Comparison of ENCODE assay signal across 10 mouse cellular contexts in genomic region chr8:69789731-69790130, GRCm38 (mm10). TPM values are rescaled to one million over a fixed set of nuclear protein-coding genes. Genes with fewer than 3 reads are reported as not detected.
A peak's percentile ranks its signal among the peaks of the same experiment; 100 is the strongest.
DNase-seq lines count a peak whose midpoint lies in the region; ATAC-seq and TF ChIP-seq lines count a peak whose summit lies in the region.
"Had no signal": no experiment of that assay in that cellular context is flagged by ENCODE, and none has a peak within 500 bp of the region (broad histone marks: within the 10 kb centered on the region; RNA-seq: fewer than 3 reads in every experiment).

No protein-coding gene starts in this region.

- no peak for ATAC-seq in erythroblast, adult 5-6 weeks (replicated peaks; ENCODE audit: low FRiP score, poor library complexity, severe bottlenecking)
- no peak for ATAC-seq in stomach, embryonic 14.5 days (ENCODE audit: insufficient number of reproducible peaks, insufficient read depth, low FRiP score, low read depth)
- no peak for ATAC-seq in stomach, postnatal 0 days (ENCODE audit: low FRiP score, low TSS enrichment)
- no peak for ATAC-seq in liver, embryonic 16.5 days (ENCODE audit: low read depth)
- ATAC-seq: activated CD4-positive, CD25-positive, alpha-beta regulatory T cell, adult 4 months had no signal

- peaks cover 26% of the 10 kb centered on the region for H3K36me3 ChIP-seq in erythroblast, embryonic 14.5 days (ENCODE audit: control insufficient read depth)
- H3K36me3 ChIP-seq in kidney, adult 2 months (ENCODE audit: control insufficient read depth, insufficient read depth, low read length), result no peaks in the 10 kb centered on the region
- H3K36me3 ChIP-seq in stomach, embryonic 14.5 days (ENCODE audit: control insufficient read depth, insufficient read depth, low read length), result peaks cover 9% of the 10 kb centered on the region
- H3K36me3 ChIP-seq in stomach, postnatal 0 days (ENCODE audit: control insufficient read depth, insufficient read depth, low read length), result peaks cover 4% of the 10 kb centered on the region; the same call in 1 of the 2 replicates
- H3K36me3 ChIP-seq in liver, embryonic 16.5 days (ENCODE audit: control insufficient read depth, insufficient read depth), result peaks cover 13% of the 10 kb centered on the region

- peak; percentile 15 for DNase-seq in kidney, adult 2 months
- no peak for DNase-seq in kidney, adult 9 months
- no peak for DNase-seq in stomach, postnatal 0 days (ENCODE audit: low spot score)
- DNase-seq in gastrocnemius, postnatal 36 days, result no peak
- DNase-seq: cerebellum, postnatal 10 days had no signal

- TF ChIP-seq POLR2A in kidney, adult 2 months (IDR thresholded peaks at IDR 0.05; ENCODE audit: low read depth, low read length), result no peak

- H3K4me2 ChIP-seq in stomach, embryonic 14.5 days (replicated peaks; ENCODE audit: low read depth, low read length), result 0 out of 2 replicates have a peak overlapping the region, but pooled peaks have one; percentile 79
- H3K4me2 ChIP-seq in stomach, postnatal 0 days (replicated peaks; ENCODE audit: low read depth), result no peak overlapping the region
- H3K4me2 ChIP-seq in liver, embryonic 16.5 days (ENCODE audit: low read depth, low read length), result peak overlapping the region; percentile 79

- no peak overlapping the region; the same call in 1 of the 2 replicates for H3K27ac ChIP-seq in kidney, adult 2 months (ENCODE audit: insufficient read depth, low read depth, low read length)
- H3K27ac ChIP-seq in stomach, embryonic 14.5 days (ENCODE audit: low read length), result no peak overlapping the region
- H3K27ac ChIP-seq in stomach, postnatal 0 days (replicated peaks), result no peak overlapping the region
- H3K27ac ChIP-seq in liver, embryonic 16.5 days (ENCODE audit: low read length), result no peak overlapping the region; the same call in 1 of the 2 replicates

- H3K4me3 ChIP-seq in erythroblast, embryonic 14.5 days (replicated peaks), result peak overlapping the region; percentile 100
- H3K4me3 ChIP-seq in kidney, adult 2 months (ENCODE audit: insufficient read depth, low read depth, low read length), result no peak overlapping the region
- peak overlapping the region; percentile 95; the same call in 1 of the 2 replicates for H3K4me3 ChIP-seq in stomach, embryonic 14.5 days (ENCODE audit: low read depth, low read length)
- H3K4me3 ChIP-seq in stomach, postnatal 0 days (ENCODE audit: low read depth, low read length), result no peak overlapping the region
- H3K4me3 ChIP-seq in liver, embryonic 16.5 days (ENCODE audit: low read depth, low read length), result peak overlapping the region; percentile 100

- no peaks in the 10 kb centered on the region for H3K27me3 ChIP-seq in erythroblast, embryonic 14.5 days (ENCODE audit: control insufficient read depth)
- no peaks in the 10 kb centered on the region for H3K27me3 ChIP-seq in kidney, adult 2 months (replicated peaks; ENCODE audit: control insufficient read depth, insufficient read depth, low read length)
- no peaks in the 10 kb centered on the region for H3K27me3 ChIP-seq in stomach, embryonic 14.5 days (ENCODE audit: control insufficient read depth, insufficient read depth, low read length)
- no peaks in the 10 kb centered on the region for H3K27me3 ChIP-seq in stomach, postnatal 0 days (ENCODE audit: control insufficient read depth, insufficient read depth, low read length)
- no peaks in the 10 kb centered on the region for H3K27me3 ChIP-seq in liver, embryonic 16.5 days (ENCODE audit: control insufficient read depth, insufficient read depth, low read depth, low read length)

- no peak for TF ChIP-seq EP300 in stomach, postnatal 0 days (optimal IDR thresholded peaks at IDR 0.05)

- intact Hi-C loops in gastrocnemius, postnatal 36 days (cut with DNase I), result loop anchor here (10.0 kb wide), 1 partner anchor 135 kb away; the partner anchor contains the start of gene Zfp964

- H3K9me3 ChIP-seq in erythroblast, embryonic 14.5 days (ENCODE audit: control insufficient read depth, low read length), result no peaks in the 10 kb centered on the region
- H3K9me3 ChIP-seq in stomach, embryonic 14.5 days (ENCODE audit: control insufficient read depth, low read depth, low read length), result no peaks in the 10 kb centered on the region
- H3K9me3 ChIP-seq in stomach, postnatal 0 days (ENCODE audit: control insufficient read depth, low read length), result no peaks in the 10 kb centered on the region
- H3K9me3 ChIP-seq in liver, embryonic 16.5 days (replicated peaks; ENCODE audit: control insufficient read depth, low read length), result no peaks in the 10 kb centered on the region

- no peak for TF ChIP-seq CTCF in kidney, adult 2 months (conservative IDR thresholded peaks at IDR 0.05; ENCODE audit: insufficient read depth, insufficient read length, low read depth, low read length)
- no peak for TF ChIP-seq CTCF in stomach, postnatal 0 days (IDR thresholded peaks at IDR 0.05; ENCODE audit: low read depth)

- no peak overlapping the region for H3K9ac ChIP-seq in stomach, embryonic 14.5 days (replicated peaks; ENCODE audit: low read depth, low read length)
- H3K9ac ChIP-seq in stomach, postnatal 0 days (ENCODE audit: low read length), result no peak overlapping the region
- peak overlapping the region; percentile 1; the same call in 1 of the 2 replicates for H3K9ac ChIP-seq in liver, embryonic 16.5 days (ENCODE audit: low read depth, low read length)

- peaks cover 40% of the 10 kb centered on the region for H3K4me1 ChIP-seq in erythroblast, embryonic 14.5 days (ENCODE audit: control insufficient read depth)
- H3K4me1 ChIP-seq in kidney, adult 2 months (ENCODE audit: control insufficient read depth, insufficient read depth, low read length), result peaks cover 7% of the 10 kb centered on the region; the same call in 1 of the 2 replicates
- peaks cover 10% of the 10 kb centered on the region for H3K4me1 ChIP-seq in stomach, embryonic 14.5 days (ENCODE audit: control insufficient read depth, insufficient read depth, low read length)
- H3K4me1 ChIP-seq in stomach, postnatal 0 days (replicated peaks; ENCODE audit: control insufficient read depth, insufficient read depth), result no peaks in the 10 kb centered on the region
- H3K4me1 ChIP-seq in liver, embryonic 16.5 days (ENCODE audit: control insufficient read depth, low read depth, low read length), result peaks cover 23% of the 10 kb centered on the region

- WGBS in kidney, adult 2 months, result 47% methylated on average over 5 of the region's 5 CpGs
- 65% methylated on average over 5 of the region's 5 CpGs for WGBS in stomach, embryonic 14.5 days
- 68% methylated on average over 5 of the region's 5 CpGs for WGBS in stomach, postnatal 0 days
- WGBS in liver, embryonic 16.5 days (ENCODE audit: insufficient replicate concordance), result 43% methylated on average over 5 of the region's 5 CpGs

RNA-seq across cellular contexts. Expression of gene Atp13a1, which starts 1.2 kb away (rescaled TPM):
- polyA plus RNA-seq in erythroblast, embryonic 14.5 days (2012), result 2.2 and 2.3 TPM in 2 replicates
- 9.2 and 9.4 TPM in 2 replicates for total RNA-seq in erythroblast, adult 5-6 weeks (2015; ENCODE audit: low replicate concordance)
- 3.7 and 3.9 TPM in 2 replicates for total RNA-seq in erythroblast, adult 5-6 weeks (2017; ENCODE audit: low replicate concordance)
- polyA plus RNA-seq in kidney, adult 2 months (2012; rRNA removed), result 59.9 and 81.3 TPM in 2 replicates
- polyA plus RNA-seq in stomach, embryonic 14.5 days (2014; fragmentation: Nextera tagmentation; extraction: Ambion mirVana), result 45.7 and 45.9 TPM in 2 replicates
- 19.4 and 21.5 TPM in 2 replicates for polyA plus RNA-seq in stomach, postnatal 0 days (2015; fragmentation: Nextera tagmentation; extraction: Ambion mirVana)
- 18.6 and 20.9 TPM in 2 replicates for polyA plus RNA-seq in liver, embryonic 16.5 days (2015; fragmentation: Nextera tagmentation; extraction: Ambion mirVana)
- total RNA-seq in gastrocnemius, postnatal 36 days (2021), result 10 to 100 TPM; 10.1 to 10.6 TPM

RNA-seq across cellular contexts. Expression of gene Zfp866, which starts 1.2 kb away (rescaled TPM):
- polyA plus RNA-seq in erythroblast, embryonic 14.5 days (2012), result 0.07 and 0.09 TPM in 2 replicates
- 13.1 and 14.0 TPM in 2 replicates for total RNA-seq in erythroblast, adult 5-6 weeks (2015; ENCODE audit: low replicate concordance)
- 21.1 and 28.6 TPM in 2 replicates for total RNA-seq in erythroblast, adult 5-6 weeks (2017; ENCODE audit: low replicate concordance)
- 8.5 and 11.3 TPM in 2 replicates for polyA plus RNA-seq in kidney, adult 2 months (2012; rRNA removed)
- 35.3 and 35.4 TPM in 2 replicates for polyA plus RNA-seq in stomach, embryonic 14.5 days (2014; fragmentation: Nextera tagmentation; extraction: Ambion mirVana)
- polyA plus RNA-seq in stomach, postnatal 0 days (2015; fragmentation: Nextera tagmentation; extraction: Ambion mirVana), result 8.4 and 9.0 TPM in 2 replicates
- polyA plus RNA-seq in liver, embryonic 16.5 days (2015; fragmentation: Nextera tagmentation; extraction: Ambion mirVana), result 7.7 and 8.6 TPM in 2 replicates
- total RNA-seq in gastrocnemius, postnatal 36 days (2021), result 10 to 100 TPM; 10.1 to 14.7 TPM

RNA-seq across cellular contexts. Expression of gene Gm20422, which starts 15.0 kb away (rescaled TPM):
- polyA plus RNA-seq in erythroblast, embryonic 14.5 days (2012), result not detected in 2 replicates
- total RNA-seq in erythroblast, adult 5-6 weeks (2015; ENCODE audit: low replicate concordance), result not detected in 2 replicates
- 2.9 TPM in 1 of 2 replicates, not detected in the other for total RNA-seq in erythroblast, adult 5-6 weeks (2017; ENCODE audit: low replicate concordance)
- polyA plus RNA-seq in kidney, adult 2 months (2012; rRNA removed), result 0.23 TPM in 1 of 2 replicates, not detected in the other
- 0.90 TPM in 1 of 2 replicates, not detected in the other for polyA plus RNA-seq in stomach, embryonic 14.5 days (2014; fragmentation: Nextera tagmentation; extraction: Ambion mirVana)
- 0.34 and 0.39 TPM in 2 replicates for polyA plus RNA-seq in stomach, postnatal 0 days (2015; fragmentation: Nextera tagmentation; extraction: Ambion mirVana)
- 0.79 TPM in 1 of 2 replicates, not detected in the other for polyA plus RNA-seq in liver, embryonic 16.5 days (2015; fragmentation: Nextera tagmentation; extraction: Ambion mirVana)
- total RNA-seq in gastrocnemius, postnatal 36 days (2021), result 1 to 10 TPM; 1.3 to 2.4 TPM

RNA-seq across cellular contexts. Expression of gene Gmip, which starts 18.7 kb away (rescaled TPM):
- polyA plus RNA-seq in erythroblast, embryonic 14.5 days (2012), result 0.22 and 0.32 TPM in 2 replicates
- 14.2 and 20.1 TPM in 2 replicates for total RNA-seq in erythroblast, adult 5-6 weeks (2015; ENCODE audit: low replicate concordance)
- total RNA-seq in erythroblast, adult 5-6 weeks (2017; ENCODE audit: low replicate concordance), result 15.5 and 24.4 TPM in 2 replicates
- 15.8 and 15.9 TPM in 2 replicates for polyA plus RNA-seq in kidney, adult 2 months (2012; rRNA removed)
- polyA plus RNA-seq in stomach, embryonic 14.5 days (2014; fragmentation: Nextera tagmentation; extraction: Ambion mirVana), result 7.1 and 11.9 TPM in 2 replicates
- polyA plus RNA-seq in stomach, postnatal 0 days (2015; fragmentation: Nextera tagmentation; extraction: Ambion mirVana), result 5.8 and 6.0 TPM in 2 replicates
- 5.0 and 7.0 TPM in 2 replicates for polyA plus RNA-seq in liver, embryonic 16.5 days (2015; fragmentation: Nextera tagmentation; extraction: Ambion mirVana)
- total RNA-seq in gastrocnemius, postnatal 36 days (2021), result 1 to 10 TPM; 3.0 to 3.5 TPM

RNA-seq across cellular contexts. Expression of gene Lpar2, which starts 32.5 kb away (rescaled TPM):
- polyA plus RNA-seq in erythroblast, embryonic 14.5 days (2012), result 0.01 TPM in 1 of 2 replicates, not detected in the other
- 0.77 and 1.3 TPM in 2 replicates for total RNA-seq in erythroblast, adult 5-6 weeks (2015; ENCODE audit: low replicate concordance)
- total RNA-seq in erythroblast, adult 5-6 weeks (2017; ENCODE audit: low replicate concordance), result 0.28 and 0.85 TPM in 2 replicates
- polyA plus RNA-seq in kidney, adult 2 months (2012; rRNA removed), result 6.4 and 6.7 TPM in 2 replicates
- 1.2 and 1.6 TPM in 2 replicates for polyA plus RNA-seq in stomach, embryonic 14.5 days (2014; fragmentation: Nextera tagmentation; extraction: Ambion mirVana)
- polyA plus RNA-seq in stomach, postnatal 0 days (2015; fragmentation: Nextera tagmentation; extraction: Ambion mirVana), result 0.24 and 0.28 TPM in 2 replicates
- 0.05 and 0.07 TPM in 2 replicates for polyA plus RNA-seq in liver, embryonic 16.5 days (2015; fragmentation: Nextera tagmentation; extraction: Ambion mirVana)
- total RNA-seq in gastrocnemius, postnatal 36 days (2021), result not detected

Comparison
In these comparisons a context has a peak if more than half of its experiments do, and no peak if none do; other contexts are left out.
1. H3K4me3 ChIP-seq: peak in erythroblast, embryonic 14.5 days (single experiment), stomach, embryonic 14.5 days (single experiment) and liver, embryonic 16.5 days (single experiment); none in kidney, adult 2 months (single experiment) and stomach, postnatal 0 days (single experiment).